Mouse (Mus musculus): ENCODE measurements around the gene Olfr312.

GRCm38 (mm10) chr11:58860744-58861143, 31.7 kb downstream of the Olfr312 start:
- TF ChIP-seq GATA1 (IDR thresholded peaks at IDR 0.05; ENCODE audit: low read length) (no peak), TAL1 (IDR thresholded peaks at IDR 0.05; ENCODE audit: low read length) (no peak)
